Mouse (Mus musculus): ENCODE results near the gene Gm525.

Gene Gm525

DNA sequence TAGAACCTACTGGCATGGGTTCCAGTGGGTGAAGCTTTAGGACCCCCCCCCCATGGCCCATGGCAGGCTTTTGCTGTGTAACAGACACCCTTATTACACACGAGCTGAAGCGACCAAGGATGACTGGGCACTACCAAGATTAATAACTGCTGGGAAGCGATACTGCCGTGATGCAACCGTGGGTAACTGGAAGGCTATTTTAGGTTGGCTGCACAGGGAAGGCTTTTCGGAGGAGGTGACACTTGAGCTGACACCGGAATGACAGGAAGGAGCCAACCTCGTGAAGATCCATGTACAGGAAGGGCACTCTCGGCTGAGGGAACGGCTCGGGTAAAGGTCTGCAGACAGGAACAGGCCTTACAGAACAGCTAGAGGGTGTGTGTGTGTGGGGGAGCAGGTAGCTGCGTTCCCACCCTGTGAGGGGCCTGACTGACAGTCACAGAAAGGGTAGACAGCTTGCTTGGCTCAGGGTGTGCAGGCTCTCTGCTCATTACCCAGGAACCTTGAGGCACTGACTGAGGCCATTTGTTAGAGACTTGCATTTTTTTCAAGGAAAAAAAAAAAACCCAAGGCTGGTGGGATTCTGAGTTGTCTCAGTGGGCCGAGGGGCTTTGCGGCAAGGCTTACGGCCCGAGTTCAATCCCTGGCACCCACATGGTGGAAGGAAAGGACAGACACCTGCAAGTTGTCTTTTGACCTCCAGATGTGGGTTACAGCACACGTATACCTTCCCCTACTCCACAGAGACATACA is 24.6 kb downstream of the Gm525 start:
- no peak for DNase-seq

DNA sequence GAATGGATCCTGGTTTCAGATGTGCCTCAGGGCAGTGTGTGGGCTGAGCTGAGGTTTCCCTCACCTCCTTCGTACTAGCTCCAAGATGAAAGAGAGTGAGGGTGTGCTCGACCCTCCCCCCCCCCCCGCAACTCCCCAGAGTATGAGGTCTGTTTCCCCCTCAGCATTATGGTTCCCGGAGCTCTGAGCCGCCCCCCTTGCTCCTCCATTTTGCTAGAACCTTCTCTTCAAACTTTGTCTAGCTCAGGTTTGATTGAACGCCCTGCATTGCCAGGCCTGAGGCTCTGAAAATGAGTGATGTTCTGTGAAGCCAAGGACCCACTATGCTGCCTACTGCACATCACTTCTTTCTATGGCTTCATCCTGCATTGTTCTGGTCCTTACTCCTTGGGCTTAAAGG is 25.3 kb downstream of the Gm525 start:
- no peak for DNase-seq

DNA sequence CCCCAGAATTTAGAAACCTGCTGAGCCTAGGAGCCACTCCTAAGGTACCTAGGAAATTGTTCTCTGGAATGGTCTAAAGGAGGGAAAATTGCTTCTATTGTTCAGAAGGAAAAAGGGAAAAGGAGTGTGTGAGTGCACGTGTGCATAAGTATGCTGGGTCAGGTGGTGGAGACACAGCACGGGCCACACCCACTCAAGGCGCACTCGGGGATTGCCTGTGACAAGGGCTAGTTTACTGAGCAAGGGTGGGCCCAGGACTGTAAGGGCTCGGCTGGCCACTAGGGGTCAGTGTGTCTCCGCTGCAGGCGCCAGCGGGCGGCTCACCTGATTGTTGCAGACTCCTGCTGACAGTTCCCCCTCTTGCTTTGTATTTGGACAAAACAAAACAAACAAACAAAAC is 26.8 kb downstream of the Gm525 start:
- peak; percentile 87 for DNase-seq

DNA sequence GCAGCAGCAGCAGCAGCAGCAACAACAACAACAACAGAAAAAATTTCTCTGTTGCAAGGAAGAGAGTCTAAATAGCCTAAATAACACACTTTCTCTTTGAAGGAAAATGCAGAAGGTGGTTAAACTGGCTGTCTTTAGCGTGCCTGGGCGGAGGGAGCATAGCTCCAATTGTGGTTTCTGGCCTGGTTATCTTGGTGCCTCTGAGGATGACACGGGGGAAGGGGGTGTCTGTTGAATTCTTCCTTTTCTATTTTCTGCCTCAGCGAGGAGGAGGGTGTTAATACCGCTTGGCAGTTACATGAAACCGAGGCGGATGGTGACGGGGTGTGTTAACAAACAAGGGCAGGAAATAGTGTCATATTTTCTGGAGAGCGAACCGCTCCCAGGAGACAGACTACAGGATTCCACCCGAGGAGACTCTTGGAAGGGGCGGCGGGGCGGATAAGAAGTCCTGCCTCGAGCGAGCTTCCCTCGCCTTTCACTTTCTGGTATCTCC is 27.2 kb downstream of the Gm525 start:
- peak; percentile 70 to 83 for DNase-seq

DNA sequence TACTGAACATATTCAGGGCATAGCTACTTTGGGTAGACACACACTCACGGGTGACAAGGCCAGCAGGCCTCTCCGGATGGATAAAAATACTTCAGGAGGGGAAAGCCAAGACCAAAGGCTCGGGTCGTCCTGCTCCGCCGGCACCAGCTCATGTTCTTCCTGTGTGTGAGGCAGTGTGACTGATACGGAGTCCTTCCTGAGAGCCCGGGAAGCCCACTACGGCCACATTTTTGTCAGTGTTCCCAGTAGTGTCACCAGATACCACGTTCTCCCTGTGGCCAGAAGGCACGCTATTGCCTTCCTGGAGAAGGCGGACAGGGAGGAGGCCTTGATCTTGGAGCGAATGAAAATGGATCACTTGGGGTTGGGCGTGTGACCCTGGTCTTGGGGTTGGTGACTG is 29.5 kb downstream of the Gm525 start:
- peak; percentile 20 to 60 for DNase-seq

DNA sequence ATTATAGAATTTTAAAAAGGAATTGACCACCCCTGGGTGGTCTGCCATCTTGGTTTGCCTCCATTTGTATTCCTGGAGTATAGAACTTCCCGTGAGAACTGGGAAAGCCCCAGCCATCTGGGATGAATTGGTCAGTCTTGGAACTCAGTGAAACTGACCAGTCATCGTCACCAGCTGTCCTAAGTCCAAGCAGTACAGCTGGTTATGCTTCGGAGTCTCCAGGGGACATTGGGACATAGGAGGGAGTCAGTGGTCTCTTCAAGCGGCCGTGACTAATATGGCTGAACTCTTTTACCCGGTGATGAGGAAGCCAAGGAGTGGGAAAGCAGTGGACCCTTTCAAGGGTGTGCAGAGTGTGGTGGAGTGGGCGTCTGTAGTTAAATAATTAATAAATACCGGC is 31.6 kb downstream of the Gm525 start:
- no peak for DNase-seq

DNA sequence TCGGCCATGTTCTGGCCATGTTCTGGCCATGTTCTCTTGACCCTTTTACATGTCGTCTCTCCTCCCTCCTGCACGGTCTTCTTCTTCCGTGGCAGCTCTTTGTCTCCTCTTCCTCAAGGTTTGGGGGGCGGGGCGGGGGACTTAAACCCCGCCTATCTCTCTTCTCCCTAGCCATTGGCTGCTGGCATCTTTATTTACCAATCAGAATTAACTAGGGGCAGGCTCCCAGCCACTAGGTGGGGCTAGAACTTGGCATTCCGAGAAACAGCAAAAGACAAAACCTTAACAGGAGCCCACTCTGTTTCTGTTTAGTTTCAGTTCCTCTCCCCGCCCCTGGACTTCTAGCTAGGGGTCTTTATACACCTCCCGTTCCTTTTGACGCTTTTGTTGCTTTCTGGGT is 32.2 kb downstream of the Gm525 start:
- no peak for DNase-seq

DNA sequence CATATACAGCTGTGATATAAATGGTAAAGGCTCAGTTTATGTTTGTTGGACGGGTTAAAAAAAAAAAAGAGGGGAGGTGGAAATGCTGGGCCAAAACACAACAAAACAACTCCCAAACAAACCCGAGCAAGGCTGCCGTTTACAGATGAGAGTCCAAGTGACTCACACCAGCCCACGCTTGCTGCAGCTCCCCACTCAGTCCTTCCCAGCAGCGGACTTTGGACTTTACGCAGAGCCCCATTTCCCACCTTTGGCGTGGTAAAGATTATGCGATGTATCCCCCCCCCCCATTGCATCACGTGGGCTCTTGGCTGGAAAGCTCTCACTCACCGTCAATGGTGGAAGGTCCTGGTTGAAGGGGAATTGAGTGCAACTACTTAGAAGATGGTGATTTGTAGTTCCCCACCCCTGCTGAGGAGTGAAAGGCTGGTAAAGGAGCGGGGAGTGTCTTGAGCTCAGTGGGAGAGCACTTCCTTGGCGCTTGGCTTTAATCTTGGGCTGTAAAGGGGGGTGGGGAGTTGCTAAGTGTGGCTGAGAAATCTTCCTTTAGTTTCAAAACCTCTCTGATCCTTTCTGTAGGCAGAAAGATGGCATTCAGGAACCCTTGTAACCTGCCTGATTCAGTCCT is 33.7 kb downstream of the Gm525 start:
- DNase-seq: no peak

DNA sequence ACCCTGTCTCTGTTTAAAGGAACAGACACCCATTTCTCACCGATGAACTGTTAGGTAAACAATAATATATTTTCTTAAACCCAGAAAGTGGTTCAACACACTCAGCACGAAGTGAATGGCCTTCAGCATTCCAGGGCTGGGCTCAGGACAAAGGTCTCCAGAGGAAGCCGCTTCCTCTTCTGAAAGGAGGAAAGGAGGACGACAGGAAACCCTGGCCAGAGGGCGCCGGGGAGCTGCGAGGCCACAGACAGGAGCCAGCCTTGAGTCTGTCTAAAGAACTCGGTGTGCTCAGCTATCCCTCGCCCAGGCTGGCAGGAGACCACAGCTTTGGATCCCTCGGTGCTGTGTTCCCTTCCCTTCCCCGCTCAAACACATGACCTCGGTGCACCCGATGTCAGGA is 50.8 kb downstream of the Gm525 start:
- peak; percentile 41 to 44 for DNase-seq

DNA sequence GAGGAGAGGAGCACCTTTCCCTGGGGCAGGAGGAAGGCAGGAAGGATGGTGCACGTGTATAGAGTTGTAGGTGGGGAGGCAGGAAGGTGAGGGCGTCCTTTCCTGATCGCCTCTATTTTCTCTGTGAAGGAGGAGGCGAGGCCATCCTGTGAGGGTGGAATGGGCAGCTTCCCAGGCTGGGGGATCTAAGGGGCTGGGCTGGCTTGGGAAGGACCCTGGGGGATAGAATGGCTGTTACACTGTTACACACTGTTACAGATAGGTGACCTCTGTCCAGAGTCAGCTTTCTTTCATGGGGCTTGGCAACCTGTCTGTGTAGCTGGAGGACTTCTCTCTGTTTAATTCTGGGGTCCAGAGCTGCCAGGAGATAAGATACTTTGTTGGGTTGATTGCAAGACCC is 57.2 kb downstream of the Gm525 start:
- no peak for DNase-seq

DNA sequence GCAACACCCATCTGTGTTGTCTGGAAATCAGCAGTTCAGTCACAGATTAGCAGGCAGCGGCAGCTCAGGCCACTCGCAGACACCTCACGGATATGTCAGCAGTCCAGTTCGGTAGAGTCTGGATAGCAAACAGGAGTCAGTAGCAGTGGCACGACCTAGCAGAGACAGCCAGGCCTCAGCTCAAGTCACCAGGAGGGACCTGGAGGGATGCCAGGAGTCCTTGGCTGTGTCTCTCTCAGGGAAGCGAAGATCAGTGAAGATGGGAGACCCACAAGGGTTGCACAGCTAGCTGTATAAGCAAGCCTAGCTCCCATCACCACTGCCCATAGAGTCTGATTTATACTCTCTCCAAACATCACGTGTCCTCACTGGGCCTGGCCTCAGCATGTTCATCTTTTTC is 58.8 kb downstream of the Gm525 start:
- peak in 1 of 2 experiments; percentile 11 for DNase-seq

DNA sequence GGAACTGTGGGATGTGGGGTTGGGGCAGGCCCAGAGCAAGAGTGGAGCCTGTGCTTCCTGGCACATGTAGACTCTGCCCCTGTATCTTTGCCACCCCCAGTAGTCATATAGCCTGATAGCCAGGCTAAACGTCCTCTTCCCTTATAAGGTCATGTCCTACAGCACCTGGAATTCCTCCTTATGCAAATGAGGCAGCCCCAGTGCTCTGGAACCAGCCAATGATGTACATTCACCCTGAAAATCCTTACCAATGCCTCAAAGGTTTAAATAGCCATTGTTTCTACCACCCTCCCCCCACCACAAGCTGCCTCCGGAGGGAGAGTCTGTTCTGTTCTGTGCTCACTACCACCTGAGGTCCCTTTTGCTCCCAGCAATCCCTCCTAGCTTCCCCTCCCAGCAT is 60.6 kb downstream of the Gm525 start:
- no peak for DNase-seq

DNA sequence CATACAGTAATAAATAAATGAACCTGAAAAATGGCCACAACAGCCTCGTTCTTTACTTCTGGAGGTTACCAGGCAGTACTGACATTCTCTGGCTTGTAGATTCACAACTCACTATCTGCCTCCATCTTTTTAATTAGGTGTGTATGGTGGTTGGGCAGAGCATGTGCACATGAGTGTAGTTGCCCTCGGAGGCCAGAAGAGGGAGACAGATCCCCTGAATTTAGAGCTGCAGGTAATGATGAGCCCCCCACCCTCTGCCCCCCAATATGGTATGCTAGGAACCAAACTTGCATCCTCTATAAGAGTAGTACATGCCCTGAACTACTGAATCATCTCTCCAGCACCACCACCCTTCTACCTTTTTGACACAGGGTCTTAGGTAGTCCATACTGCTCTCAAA is 64.3 kb downstream of the Gm525 start:
- DNase-seq: no peak

Measured in kidney, postnatal 25 days (tissue).